Mouse (Mus musculus): ENCODE measurements at regions not wholly inside any gene's neighbourhood (a gene's known extent, or its start where the extent isn't known, plus 50 kb on each side); places are given as distances from the start of the nearest gene placed in this dataset.
"Not testable (repeated sequence)": the region's sequence is repeated elsewhere in the genome, so short reads cannot be mapped to it uniquely, and the experiment has no call there.

DNA sequence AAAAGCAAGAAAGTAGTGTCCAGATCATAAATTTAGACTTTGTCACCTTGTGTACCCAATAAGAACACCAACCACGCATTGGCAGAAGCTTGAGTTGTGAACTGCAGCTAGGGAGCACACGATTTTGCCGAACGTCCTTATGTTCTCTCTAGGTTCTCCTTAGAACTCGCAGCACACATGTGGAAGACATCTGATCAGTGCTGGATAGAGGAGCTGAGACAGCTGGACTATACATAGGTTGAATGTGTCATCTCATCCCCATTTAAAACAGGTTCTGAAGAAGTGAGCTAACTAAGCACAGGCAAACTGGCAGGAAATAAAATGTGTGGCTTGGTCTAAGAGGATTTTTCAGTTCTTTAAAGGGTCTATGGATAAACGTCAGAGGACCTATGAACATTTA, 730.5 kb upstream of the Pkdcc start:
- ATAC-seq, result no peak
- no peak overlapping the region for H3K27ac ChIP-seq
- H3K4me1 ChIP-seq, result no peaks in the 10 kb centered on the region
- H3K9me3 ChIP-seq (replicated peaks), result no peaks in the 10 kb centered on the region
- H3K9ac ChIP-seq, result no peak overlapping the region
- H3K4me3 ChIP-seq, result no peak overlapping the region
- no peaks in the 10 kb centered on the region for H3K36me3 ChIP-seq
- 73% methylated on average over 6 of the region's 6 CpGs for WGBS (ENCODE audit: insufficient replicate concordance)
- no peak overlapping the region for H3K4me2 ChIP-seq
- no peaks in the 10 kb centered on the region for H3K27me3 ChIP-seq (replicated peaks)

DNA sequence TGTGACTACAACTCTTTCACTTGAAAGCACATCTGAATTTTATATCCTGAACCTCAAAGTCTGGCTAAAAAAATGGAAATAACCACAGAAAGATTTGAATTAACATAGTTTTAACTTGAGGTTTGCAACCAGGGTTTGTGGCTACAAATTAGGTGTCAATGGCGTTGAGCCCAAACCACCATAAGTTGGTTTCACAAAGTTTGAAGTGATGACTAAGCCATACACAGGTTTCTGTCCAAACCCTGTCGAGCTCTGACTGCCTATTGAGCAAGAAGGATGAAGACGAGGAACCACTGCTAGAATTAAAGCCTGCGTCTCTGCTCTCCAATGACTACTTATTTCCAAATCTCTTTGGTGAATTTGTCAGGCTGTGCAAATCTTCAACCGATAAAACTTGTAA, 719.8 kb upstream of the Slc8a1 start:
- H3K9ac ChIP-seq, result no peak overlapping the region
- no peak overlapping the region for H3K4me2 ChIP-seq
- ATAC-seq, result no peak
- H3K4me3 ChIP-seq, result no peak overlapping the region
- WGBS (ENCODE audit: insufficient replicate concordance), result 48% methylated on average over 5 of the region's 5 CpGs
- no peak overlapping the region for H3K27ac ChIP-seq
- no peaks in the 10 kb centered on the region for H3K9me3 ChIP-seq (replicated peaks)
- H3K27me3 ChIP-seq (replicated peaks), result no peaks in the 10 kb centered on the region
- no peaks in the 10 kb centered on the region for H3K36me3 ChIP-seq
- H3K4me1 ChIP-seq, result no peaks in the 10 kb centered on the region

DNA sequence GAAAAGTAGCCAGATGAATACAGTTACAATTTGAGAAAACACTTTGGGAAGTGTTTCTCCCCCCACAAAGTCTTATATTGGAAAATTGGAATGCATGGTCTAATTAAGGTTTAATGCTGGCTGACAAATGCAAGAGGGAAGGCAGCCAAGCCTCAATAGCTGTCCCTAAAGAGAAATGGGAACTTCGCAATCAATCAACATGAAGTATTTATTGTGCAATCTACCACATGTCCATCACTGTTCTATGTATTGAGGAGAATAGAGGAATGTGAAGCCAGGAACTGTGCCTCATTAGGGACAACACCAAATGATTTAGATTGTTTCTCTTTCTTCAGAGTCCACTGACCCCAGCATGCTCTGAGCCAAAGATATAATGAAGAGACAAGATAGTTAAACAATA, 715.7 kb upstream of the Slc8a1 start:
- no peaks in the 10 kb centered on the region for H3K27me3 ChIP-seq (replicated peaks)

DNA sequence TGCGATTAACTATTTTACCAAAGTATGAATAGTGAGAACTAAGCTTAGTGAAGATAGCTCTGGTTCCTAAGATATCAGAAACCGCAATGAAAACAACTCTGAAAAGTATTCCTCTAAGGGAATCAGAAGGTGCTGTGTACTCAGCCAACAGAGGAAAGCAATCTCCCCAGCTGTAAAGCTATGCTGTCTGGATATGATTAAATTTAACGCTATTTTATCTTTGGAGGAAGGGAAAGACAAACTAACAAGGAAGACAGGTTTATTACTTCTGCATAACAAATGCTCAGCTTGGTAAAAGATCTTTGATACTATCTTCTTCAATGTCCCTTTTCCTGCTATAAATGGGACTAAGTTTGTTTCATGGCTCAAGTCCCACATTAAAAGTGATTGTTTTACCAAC, 700.9 kb upstream of the Slc8a1 start:
- H3K27me3 ChIP-seq (replicated peaks), result no peaks in the 10 kb centered on the region
- H3K9me3 ChIP-seq (replicated peaks), result no peaks in the 10 kb centered on the region
- no peaks in the 10 kb centered on the region for H3K36me3 ChIP-seq
- H3K27ac ChIP-seq, result no peak overlapping the region
- ATAC-seq, result no peak
- H3K4me2 ChIP-seq, result no peak overlapping the region
- H3K9ac ChIP-seq, result no peak overlapping the region
- no peak overlapping the region for H3K4me3 ChIP-seq
- no peaks in the 10 kb centered on the region for H3K4me1 ChIP-seq
- WGBS (ENCODE audit: insufficient replicate concordance), result 67% methylated on average over 3 of the region's 3 CpGs

More for the DNA sequence above, 715.7 kb upstream of the Slc8a1 start:
- 51% methylated on average over 1 of the region's 1 CpGs for WGBS (ENCODE audit: insufficient replicate concordance)
- Histone ChIP-seq H3K4me3 (no peak overlapping the region), H3K27ac (no peak overlapping the region), H3K9ac (no peak overlapping the region), H3K9me3 (replicated peaks) (no peaks in the 10 kb centered on the region), H3K4me2 (no peak overlapping the region), H3K36me3 (no peaks in the 10 kb centered on the region), H3K4me1 (no peaks in the 10 kb centered on the region)
- no peak for ATAC-seq

DNA sequence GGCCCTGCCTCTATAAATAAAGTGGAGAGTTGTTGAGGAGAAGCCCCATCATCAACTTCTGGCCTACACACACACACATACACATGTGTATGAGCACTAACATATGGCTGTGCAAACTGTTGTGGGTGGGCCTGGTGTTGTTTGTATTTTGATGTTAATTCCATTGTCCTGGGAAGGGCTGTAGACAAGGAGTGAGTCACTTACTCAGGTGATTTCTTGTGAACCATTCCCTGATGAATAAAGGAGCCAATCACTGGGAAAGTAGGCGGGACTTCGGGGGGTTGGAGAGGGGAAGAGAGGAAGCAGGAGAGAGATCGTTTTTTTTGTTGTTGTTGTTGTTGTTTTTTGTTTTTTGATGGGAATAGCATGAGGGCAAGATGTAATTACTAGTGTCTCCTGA, 699.0 kb upstream of the Slc8a1 start:
- 69% methylated on average over 3 of the region's 3 CpGs for WGBS (ENCODE audit: insufficient replicate concordance)
- H3K4me2 ChIP-seq, result no peak overlapping the region
- no peak overlapping the region for H3K4me3 ChIP-seq
- no peaks in the 10 kb centered on the region for H3K9me3 ChIP-seq (replicated peaks)
- H3K36me3 ChIP-seq, result no peaks in the 10 kb centered on the region
- no peaks in the 10 kb centered on the region for H3K27me3 ChIP-seq (replicated peaks)
- H3K9ac ChIP-seq, result no peak overlapping the region
- ATAC-seq, result no peak
- no peak overlapping the region for H3K27ac ChIP-seq
- no peaks in the 10 kb centered on the region for H3K4me1 ChIP-seq

DNA sequence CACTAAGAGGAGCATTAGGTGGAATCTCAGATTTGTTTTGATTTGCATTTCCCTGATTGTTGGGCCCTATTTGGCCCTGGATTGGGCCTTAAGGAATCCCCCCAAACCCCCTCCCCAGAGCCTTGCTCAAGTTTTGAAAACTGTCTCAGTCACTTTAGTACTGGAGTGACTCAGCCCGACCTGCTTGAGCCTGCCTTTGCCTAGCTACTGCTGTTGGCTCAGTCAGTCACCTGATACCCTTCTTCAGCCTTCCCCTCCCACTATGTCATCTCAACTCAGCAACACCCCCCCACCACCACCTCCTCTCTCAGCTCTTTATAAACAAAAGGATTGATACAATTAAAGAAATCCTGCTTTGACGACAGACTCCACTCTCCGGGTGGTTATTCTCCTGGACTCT, 694.5 kb upstream of the Slc8a1 start:
- H3K4me3 ChIP-seq, result no peak overlapping the region
- H3K4me1 ChIP-seq, result no peaks in the 10 kb centered on the region
- H3K9ac ChIP-seq, result no peak overlapping the region
- no peaks in the 10 kb centered on the region for H3K27me3 ChIP-seq (replicated peaks)
- 52% methylated on average over 3 of the region's 3 CpGs for WGBS (ENCODE audit: insufficient replicate concordance)
- H3K4me2 ChIP-seq, result no peak overlapping the region
- H3K9me3 ChIP-seq (replicated peaks), result no peaks in the 10 kb centered on the region
- H3K27ac ChIP-seq, result no peak overlapping the region
- no peak for ATAC-seq
- H3K36me3 ChIP-seq, result no peaks in the 10 kb centered on the region

DNA sequence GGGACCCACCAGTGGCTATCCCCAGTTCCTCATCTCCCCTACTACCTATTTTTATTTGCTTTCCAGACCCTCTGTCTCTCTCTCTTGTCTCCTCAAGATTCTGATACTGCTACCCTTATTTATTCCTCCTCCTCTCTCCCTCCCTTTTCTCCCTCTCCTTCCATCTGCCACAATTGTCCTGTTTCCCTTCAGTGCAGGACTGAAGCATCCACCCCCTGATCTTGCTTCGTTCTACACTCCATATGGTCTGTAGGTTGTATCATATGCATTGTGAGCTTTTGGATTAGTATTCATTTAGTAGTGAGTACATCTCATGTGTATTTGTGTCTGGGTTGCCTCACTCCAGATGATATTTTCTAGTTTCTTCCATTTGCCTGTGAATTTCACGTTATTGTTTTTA, 670.1 kb upstream of the Slc8a1 start:
- Histone ChIP-seq H3K4me3 (no peak overlapping the region), H3K27ac (no peak overlapping the region), H3K9me3 (replicated peaks) (no peaks in the 10 kb centered on the region), H3K4me2 (no peak overlapping the region), H3K36me3 (no peaks in the 10 kb centered on the region), H3K4me1 (no peaks in the 10 kb centered on the region), H3K27me3 (replicated peaks) (no peaks in the 10 kb centered on the region), H3K9ac (no peak overlapping the region)
- no peak for ATAC-seq
- WGBS (ENCODE audit: insufficient replicate concordance), result 51% methylated on average over 2 of the region's 2 CpGs

DNA sequence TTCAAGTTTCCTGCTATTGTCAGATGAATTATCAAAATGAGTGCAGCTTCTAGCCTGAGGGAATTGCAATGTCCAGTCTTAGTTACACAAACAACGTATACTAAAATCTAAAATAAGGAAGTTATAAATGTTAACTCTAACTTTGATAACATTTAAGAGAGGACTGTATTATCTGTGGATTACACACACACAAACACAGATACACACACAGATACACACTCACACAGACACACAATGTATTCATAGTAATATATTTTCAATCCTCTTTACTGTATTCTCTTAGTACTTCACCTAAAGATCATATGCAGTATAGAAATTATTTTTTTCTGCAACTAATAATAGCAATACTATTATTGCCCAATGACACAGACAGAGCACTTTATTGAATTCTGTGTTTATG, 661.2 kb upstream of the Slc8a1 start:
- Histone ChIP-seq H3K4me1 (no peaks in the 10 kb centered on the region), H3K27me3 (replicated peaks) (no peaks in the 10 kb centered on the region), H3K27ac (no peak overlapping the region), H3K9me3 (replicated peaks) (no peaks in the 10 kb centered on the region), H3K9ac (no peak overlapping the region), H3K36me3 (no peaks in the 10 kb centered on the region), H3K4me2 (no peak overlapping the region), H3K4me3 (no peak overlapping the region)
- WGBS (ENCODE audit: insufficient replicate concordance), result 55% methylated on average over 1 of the region's 1 CpGs
- ATAC-seq, result no peak

DNA sequence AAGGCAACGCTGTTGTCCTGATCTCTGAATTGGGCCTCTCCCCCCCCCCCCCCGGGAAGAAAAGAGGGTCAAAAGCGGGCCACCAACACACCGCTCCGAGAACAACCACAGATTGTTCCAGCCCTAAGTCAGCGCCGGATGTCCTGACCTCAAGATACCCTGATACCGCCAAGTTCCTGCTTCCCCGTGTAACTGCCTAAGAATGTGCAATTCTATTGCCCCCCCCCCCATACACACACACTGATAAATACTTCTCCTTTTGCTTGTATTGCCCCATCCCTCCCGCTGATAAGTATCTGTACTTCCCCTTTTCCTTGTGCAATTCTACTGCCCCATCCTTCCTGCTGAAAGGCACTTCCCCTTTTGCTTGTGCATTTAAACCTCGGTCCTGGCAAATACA, 641.2 kb upstream of the Slc8a1 start:
- H3K9me3 ChIP-seq (replicated peaks); H3K4me2 ChIP-seq; H3K27ac ChIP-seq; H3K4me3 ChIP-seq; H3K9ac ChIP-seq; H3K27me3 ChIP-seq (replicated peaks); ATAC-seq; H3K36me3 ChIP-seq; H3K4me1 ChIP-seq: not testable (repeated sequence)
- 33% methylated on average over 4 of the region's 11 CpGs for WGBS (ENCODE audit: insufficient replicate concordance)

DNA sequence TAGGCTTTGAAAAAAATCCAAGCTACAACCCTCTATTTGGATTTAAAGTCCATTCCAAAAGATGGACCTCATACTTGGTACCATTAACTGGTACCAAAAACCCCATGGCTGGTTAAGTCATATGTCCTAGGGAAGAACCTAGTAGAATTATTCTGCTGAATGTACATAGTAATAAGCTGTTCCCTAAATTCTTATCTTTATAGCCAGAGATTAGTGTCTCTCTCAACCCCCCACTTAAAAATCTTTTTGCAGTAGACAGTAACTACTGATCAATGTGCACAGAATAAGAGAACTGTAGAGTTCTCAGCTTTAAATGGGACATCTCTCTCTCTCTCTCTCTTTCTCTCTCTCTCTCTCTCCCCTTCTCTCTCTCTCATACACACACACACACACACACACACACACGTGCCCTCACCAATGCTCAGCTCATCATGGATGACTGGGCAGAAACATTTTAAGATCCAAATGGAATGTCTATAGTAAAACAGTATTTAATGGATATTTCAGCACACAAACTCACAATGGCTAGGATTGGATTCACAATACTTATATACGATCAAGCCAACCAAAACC, 640.2 kb upstream of the Slc8a1 start:
- H3K4me1 ChIP-seq, result peaks cover 9% of the 10 kb centered on the region; the same call in 1 of the 2 replicates
- no peak overlapping the region for H3K4me3 ChIP-seq
- no peak overlapping the region for H3K4me2 ChIP-seq
- no peak overlapping the region for H3K27ac ChIP-seq
- no peaks in the 10 kb centered on the region for H3K36me3 ChIP-seq
- ATAC-seq, result no peak
- WGBS (ENCODE audit: insufficient replicate concordance), result 68% methylated on average over 2 of the region's 2 CpGs
- H3K9me3 ChIP-seq (replicated peaks), result no peaks in the 10 kb centered on the region
- no peak overlapping the region for H3K9ac ChIP-seq
- no peaks in the 10 kb centered on the region for H3K27me3 ChIP-seq (replicated peaks)

DNA sequence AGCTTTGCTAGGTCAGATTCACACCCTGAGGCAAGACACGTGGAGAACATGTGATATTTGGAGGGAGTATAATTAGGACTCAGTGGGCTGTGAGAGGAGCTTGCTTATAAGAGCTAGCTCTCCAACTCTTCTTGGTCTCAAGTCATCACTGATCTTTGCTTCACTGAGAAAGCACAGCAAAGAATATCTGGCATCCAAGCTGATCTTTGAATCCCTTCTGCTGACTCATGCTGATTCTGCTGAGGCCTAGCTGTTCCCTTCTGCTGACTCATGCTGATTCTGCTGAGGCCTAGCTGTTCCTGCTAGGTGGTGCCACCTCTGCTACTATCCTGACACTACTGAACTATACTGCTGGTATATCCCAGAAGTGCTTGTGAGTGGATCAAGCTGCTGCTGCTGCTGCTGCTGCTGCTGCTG, 639.0 kb upstream of the Slc8a1 start:
- WGBS (ENCODE audit: insufficient replicate concordance), result 49% methylated on average over 1 of the region's 1 CpGs
- Histone ChIP-seq H3K36me3 (no peaks in the 10 kb centered on the region), H3K27ac (no peak overlapping the region), H3K4me2 (no peak overlapping the region), H3K9me3 (replicated peaks) (no peaks in the 10 kb centered on the region), H3K4me1 (peaks cover 9% of the 10 kb centered on the region; the same call in 1 of the 2 replicates), H3K9ac (no peak overlapping the region), H3K27me3 (replicated peaks) (no peaks in the 10 kb centered on the region), H3K4me3 (no peak overlapping the region)
- ATAC-seq, result peak; percentile 99

DNA sequence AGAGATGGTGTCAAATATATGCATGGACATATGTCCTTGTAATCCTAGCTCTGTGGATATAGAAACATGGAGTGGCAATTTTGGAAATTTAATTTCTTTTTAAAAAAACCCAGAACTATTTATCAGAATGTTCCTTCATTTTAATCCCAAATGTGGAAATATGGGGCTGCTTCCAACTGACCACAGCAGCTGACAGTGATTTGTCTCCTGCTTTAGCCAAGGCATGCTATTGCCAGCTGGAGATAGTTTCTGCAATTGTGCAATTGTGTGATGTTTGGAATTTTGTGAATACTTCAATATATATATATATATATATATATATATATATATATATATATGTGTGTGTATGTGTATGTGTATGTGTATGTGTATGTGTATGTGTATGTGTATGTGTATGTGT, 629.7 kb upstream of the Slc8a1 start:
- Histone ChIP-seq H3K36me3 (no peaks in the 10 kb centered on the region), H3K9me3 (replicated peaks) (no peaks in the 10 kb centered on the region), H3K4me1 (no peaks in the 10 kb centered on the region), H3K4me2 (no peak overlapping the region), H3K27ac (no peak overlapping the region), H3K9ac (no peak overlapping the region), H3K27me3 (replicated peaks) (no peaks in the 10 kb centered on the region), H3K4me3 (no peak overlapping the region)
- no peak for ATAC-seq

DNA sequence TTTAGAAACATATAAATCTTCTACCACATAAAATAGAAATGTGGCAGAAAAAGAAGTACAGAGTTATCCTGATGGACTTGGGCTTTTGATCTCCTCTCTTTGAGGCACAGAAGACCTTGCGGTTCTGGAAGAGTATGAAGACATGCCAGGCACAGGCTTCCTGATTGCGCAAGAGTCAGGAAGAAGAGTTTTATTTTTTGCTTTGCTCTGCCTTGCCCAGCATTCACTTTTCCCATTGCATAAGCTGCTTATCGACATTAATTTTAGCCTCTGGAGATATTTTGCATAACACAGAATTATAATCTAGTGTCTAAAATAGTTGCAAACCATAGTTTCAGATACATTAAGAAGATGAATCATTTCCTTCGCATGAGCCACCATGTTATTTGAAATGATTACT, 627.8 kb upstream of the Slc8a1 start:
- H3K4me2 ChIP-seq, result no peak overlapping the region

More for the DNA sequence above, 627.8 kb upstream of the Slc8a1 start:
- WGBS (ENCODE audit: insufficient replicate concordance), result 60% methylated on average over 4 of the region's 4 CpGs
- Histone ChIP-seq H3K27me3 (replicated peaks) (no peaks in the 10 kb centered on the region), H3K9me3 (replicated peaks) (no peaks in the 10 kb centered on the region), H3K4me3 (no peak overlapping the region), H3K9ac (no peak overlapping the region), H3K27ac (no peak overlapping the region), H3K4me1 (no peaks in the 10 kb centered on the region), H3K36me3 (no peaks in the 10 kb centered on the region)
- no peak for ATAC-seq

Measured in liver, embryonic 12.5 days (tissue).